Mouse (Mus musculus) heart, postnatal 36 days (tissue): ENCODE measurements around the gene Mrvi1. TPM values are rescaled to one million over a fixed set of nuclear protein-coding genes. Genes with fewer than 3 reads are reported as not detected.

Experiments
- DNase-seq, 2 experiments: peaks; one replicate each; pipeline ENCODE4 v3.0.0; 2021 to 2022
- intact Hi-C: fragments of 180-260 bp; cut with DNase I; formaldehyde crosslinking; loops from one replicate; pipeline ENCODE4 v1.15.1; 2025
- total RNA-seq, 2 experiments: library from RNA; stranded (reverse); gene quantifications; 2 replicates each; pipeline ENCODE4 v1.2.3; 2021

Mrvi1 gene
- total RNA-seq, 2 experiments from 2014 or later = 13.4 to 15.8 TPM

DNA sequence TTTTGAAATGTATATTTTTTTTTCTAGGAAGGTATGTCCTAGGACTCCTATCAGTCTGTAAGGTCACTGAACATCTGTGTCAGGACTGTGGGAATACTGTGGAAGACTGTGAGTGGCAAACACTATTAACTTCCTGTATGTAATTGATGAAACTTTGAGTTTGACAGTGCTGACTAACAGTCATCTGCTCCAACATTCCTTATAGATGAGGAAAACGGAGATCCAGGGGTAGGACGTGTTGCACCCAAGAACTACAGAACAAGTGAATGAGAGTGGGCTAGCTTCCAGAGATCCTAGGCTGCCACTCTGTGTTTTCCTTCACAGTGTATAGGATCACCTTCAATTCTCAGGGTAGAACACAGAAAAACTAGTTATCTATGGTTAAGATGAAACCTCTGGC is 134.9 kb downstream of the Mrvi1 start:
- no peak for DNase-seq
- intact Hi-C loops = no loop called here

GRCm38 (mm10) chr7:110843916-110844874 is 138.1 kb downstream of the Mrvi1 start, which contains the start of gene Rnf141:
Gene Rnf141, minus strand, starts transcription at chr7:110844457.
- DNase-seq = peak; percentile 92 to 93

GRCm38 (mm10) chr7:110840332-110840731 is 141.9 kb downstream of the Mrvi1 start:
- no peak for DNase-seq
- intact Hi-C loops = no loop called here

More at GRCm38 (mm10) chr7:110843916-110844874, 138.1 kb downstream of the Mrvi1 start, which contains the start of gene Rnf141:
- intact Hi-C loops = no loop called here

DNA sequence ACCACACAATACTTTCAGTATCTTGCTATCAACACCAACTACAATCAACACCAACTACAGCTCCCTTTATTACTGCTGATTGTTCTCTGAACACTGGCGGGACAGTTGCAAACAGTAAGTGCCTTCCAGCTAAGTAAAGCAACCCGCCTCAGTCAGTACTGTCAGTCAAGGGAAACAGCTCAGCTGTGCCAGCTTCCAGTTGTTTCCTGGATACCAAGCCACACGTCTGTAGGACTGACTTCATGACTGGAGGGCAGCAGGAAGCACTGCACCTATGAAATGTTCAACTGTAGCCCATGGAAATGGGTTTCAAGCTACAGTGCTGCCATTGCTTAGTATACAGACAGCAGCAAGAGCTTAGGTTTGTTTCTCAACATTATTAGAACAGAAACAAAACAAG is 147.7 kb downstream of the Mrvi1 start:
- DNase-seq = no peak
- intact Hi-C loops = no loop called here

DNA sequence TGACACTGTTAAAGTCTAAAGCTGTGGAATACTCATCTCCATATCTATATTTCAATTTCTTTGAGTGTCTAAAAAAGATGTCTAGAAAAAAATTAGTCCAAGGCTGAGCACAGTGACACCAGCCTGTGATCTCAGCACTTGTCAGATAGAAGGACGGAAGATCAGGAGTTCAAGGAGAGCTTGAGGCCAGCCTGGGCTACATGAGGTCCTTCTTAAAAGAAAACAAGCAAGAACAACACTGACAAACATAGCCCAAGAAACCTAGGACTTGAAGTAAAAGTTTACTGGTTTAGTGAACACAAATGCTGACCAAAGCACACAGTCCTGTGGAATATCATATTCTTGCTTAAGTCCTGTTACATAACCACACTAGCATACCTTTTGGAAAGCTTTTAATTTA is 148.2 kb downstream of the Mrvi1 start:
- DNase-seq = no peak
- intact Hi-C loops = no loop called here

GRCm38 (mm10) chr7:110833024-110833423 is 149.2 kb downstream of the Mrvi1 start:
- DNase-seq = no peak
- intact Hi-C loops = no loop called here

DNA sequence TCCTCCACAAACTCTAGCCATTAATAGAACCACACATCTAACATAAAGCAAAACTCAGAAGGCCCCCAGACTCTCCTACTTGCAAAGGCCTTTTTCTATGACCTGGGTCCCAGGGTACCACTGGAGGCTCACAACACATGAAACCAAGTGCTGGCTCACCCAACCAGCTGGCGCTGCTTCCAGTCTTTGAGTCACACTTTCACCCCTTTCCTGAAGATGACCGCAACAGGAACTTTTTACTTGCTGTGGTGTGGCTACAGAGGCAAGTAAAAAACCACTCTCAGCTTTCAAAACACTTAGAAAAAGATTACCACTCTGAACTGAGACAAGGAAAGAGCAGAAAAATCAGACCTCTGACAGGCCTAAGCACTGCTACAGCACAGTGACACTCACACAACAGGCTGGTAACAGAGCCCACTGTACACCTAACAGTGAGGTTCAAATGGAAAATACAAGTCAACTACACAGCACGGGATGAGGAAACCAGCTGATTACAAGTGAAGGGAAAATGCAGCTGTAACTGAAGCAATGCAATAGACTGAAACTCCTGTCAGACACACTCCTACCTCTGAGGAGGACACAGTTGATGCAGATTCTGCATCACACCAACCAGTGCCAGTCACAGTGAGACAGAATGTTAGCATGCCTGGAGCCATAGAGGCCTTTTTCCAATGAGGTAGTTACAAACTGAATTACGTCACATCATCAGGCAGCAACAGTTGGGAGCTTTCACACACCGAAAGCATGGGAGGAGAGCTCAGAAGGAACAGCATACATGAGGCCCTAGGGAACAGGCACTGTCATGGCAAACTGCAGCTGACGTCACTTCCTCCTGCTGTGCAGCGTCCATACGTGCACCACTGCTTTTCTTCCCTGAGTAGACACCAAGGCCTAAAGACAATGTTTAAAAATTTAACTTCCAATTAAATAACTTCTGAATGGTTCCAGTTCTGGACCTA is 158.0 kb downstream of the Mrvi1 start:
- intact Hi-C loops = no loop called here
- DNase-seq = no peak

- DNase-seq = no peak
- intact Hi-C loops = no loop called here
Observed at GRCm38 (mm10) chr7:110823593-110823992, 158.7 kb downstream of the Mrvi1 start.

DNA sequence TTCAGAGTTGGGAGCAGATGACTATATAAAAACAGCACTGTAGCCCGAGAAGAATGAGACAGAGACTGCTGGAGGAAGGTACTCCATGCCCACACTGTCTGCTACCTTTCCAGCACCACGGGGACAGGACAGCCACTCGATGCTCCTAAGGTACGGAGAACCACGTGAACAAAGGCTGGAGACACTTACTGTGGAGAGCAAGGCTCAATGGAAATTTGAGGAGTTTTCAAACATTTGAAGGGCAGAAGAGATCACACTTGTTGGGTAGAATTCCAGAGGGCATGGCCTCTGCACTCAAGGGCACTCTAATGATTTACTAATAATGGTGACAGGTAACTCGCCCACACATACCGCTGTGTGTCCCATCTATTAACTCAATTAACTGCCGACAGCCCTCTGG is 159.2 kb downstream of the Mrvi1 start:
- intact Hi-C loops = no loop called here
- no peak for DNase-seq

- intact Hi-C loops = no loop called here
- no peak for DNase-seq
Observed at GRCm38 (mm10) chr7:110822055-110822454, 160.2 kb downstream of the Mrvi1 start.

DNA sequence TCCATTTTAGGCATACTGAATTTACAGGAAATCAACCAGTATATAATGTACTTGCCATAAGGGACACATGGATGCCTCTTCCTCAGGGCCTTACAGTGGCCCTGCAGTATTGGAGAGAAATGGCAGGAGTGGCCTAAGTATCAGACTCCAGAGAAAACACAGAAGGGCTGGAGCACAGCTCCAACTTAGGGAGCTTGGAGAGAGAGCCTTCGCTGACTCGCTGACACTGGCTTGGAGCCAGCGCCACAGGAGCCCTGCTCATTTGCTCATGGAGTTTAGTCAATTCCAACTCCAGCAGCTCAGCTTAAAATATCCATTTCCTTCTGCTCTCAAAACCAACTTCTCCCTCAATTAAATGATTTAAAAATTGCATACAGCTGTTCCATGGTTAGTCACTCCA is 160.6 kb downstream of the Mrvi1 start:
- peak in 1 of 2 experiments; percentile 63 for DNase-seq
- intact Hi-C loops = no loop called here

- DNase-seq = no peak
- intact Hi-C loops = no loop called here
Observed at GRCm38 (mm10) chr7:110821068-110821467, 161.2 kb downstream of the Mrvi1 start.

- intact Hi-C loops = loop anchor here (5.0 kb wide), 1 partner anchor 128 kb away; no protein-coding TSS in a partner anchor
Observed at GRCm38 (mm10) chr7:110818787-110819350, 163.4 kb downstream of the Mrvi1 start.

More at GRCm38 (mm10) chr7:110818787-110819350, 163.4 kb downstream of the Mrvi1 start:
- DNase-seq = no peak

Other genes with a start within 250 kb of the Mrvi1 start
- 10 to 100 TPM; 31.5 to 45.8 TPM for gene Ampd3, start 214.3 kb downstream of the Mrvi1 start, total RNA-seq
- gene Rnf141, start 138.0 kb downstream of the Mrvi1 start, total RNA-seq = 10 to 100 TPM; 36.5 to 38.1 TPM
- 10 to 100 TPM; 14.1 to 28.1 TPM for gene Lyve1, start 119.2 kb downstream of the Mrvi1 start, total RNA-seq
- 10 to 100 TPM; 17.1 to 18.9 TPM for gene Ctr9, start 46.5 kb upstream of the Mrvi1 start, total RNA-seq
- 1,000 to 10,000 TPM; 1,008 to 1,028 TPM for gene Eif4g2, start 100.6 kb upstream of the Mrvi1 start, total RNA-seq